ENCODE assay signal across 8 mouse cellular contexts in genomic region chrX:56609623-56610317, GRCm38 (mm10). TPM values are rescaled to one million over a fixed set of nuclear protein-coding genes. Genes with fewer than 3 reads are reported as not detected.
DNase-seq lines count a peak whose midpoint lies in the region; ATAC-seq and TF ChIP-seq lines count a peak whose summit lies in the region.

Gene Slc9a6, plus strand, starts transcription at chrX:56609757.

- no peak within 1 kb of the TSS for H3K27ac ChIP-seq in ES-Bruce4 (ENCODE audit: insufficient read depth, low read length)
- H3K27ac ChIP-seq in forebrain, embryonic 11.5 days (ENCODE audit: low read depth, low read length): no peak within 1 kb of the TSS
- peak within 1 kb of the TSS; percentile 59 for H3K27ac ChIP-seq in heart, embryonic 15.5 days
- peak within 1 kb of the TSS; percentile 64 for H3K27ac ChIP-seq in liver, postnatal 0 days (ENCODE audit: low read depth)
- H3K27ac ChIP-seq in neural tube, embryonic 14.5 days (ENCODE audit: low read depth, low read length): peak within 1 kb of the TSS; percentile 71
- H3K27ac ChIP-seq in testis, adult 2 months (ENCODE audit: control insufficient read depth, insufficient read depth, low read depth, low read length): peak within 1 kb of the TSS; percentile 26; the same call in 1 of the 2 replicates

- peak within 1 kb of the TSS; percentile 54 for H3K4me2 ChIP-seq in forebrain, embryonic 11.5 days (ENCODE audit: low read depth, low read length, severe bottlenecking)
- peak within 1 kb of the TSS; percentile 72 for H3K4me2 ChIP-seq in heart, embryonic 15.5 days
- H3K4me2 ChIP-seq in liver, postnatal 0 days (ENCODE audit: low read depth, low read length): peak within 1 kb of the TSS; percentile 82
- H3K4me2 ChIP-seq in neural tube, embryonic 14.5 days (ENCODE audit: low read depth, low read length): peak within 1 kb of the TSS; percentile 46

- no peaks in the 10 kb centered on the region for H3K27me3 ChIP-seq in ES-Bruce4 (ENCODE audit: control insufficient read depth, insufficient read depth, low read length, poor library complexity, severe bottlenecking)
- no peaks in the 10 kb centered on the region for H3K27me3 ChIP-seq in forebrain, embryonic 11.5 days (ENCODE audit: control insufficient read depth, insufficient read depth, low read length)
- no peaks in the 10 kb centered on the region for H3K27me3 ChIP-seq in heart, embryonic 15.5 days
- no peaks in the 10 kb centered on the region for H3K27me3 ChIP-seq in liver, postnatal 0 days (ENCODE audit: insufficient read depth, low read length)
- no peaks in the 10 kb centered on the region for H3K27me3 ChIP-seq in neural tube, embryonic 14.5 days (ENCODE audit: control insufficient read depth, insufficient read depth, low read length)
- no peaks in the 10 kb centered on the region for H3K27me3 ChIP-seq in testis, adult 2 months (ENCODE audit: control insufficient read depth, insufficient read depth, low read length)

- peak within 1 kb of the TSS; percentile 82 for H3K4me3 ChIP-seq in ES-Bruce4 (ENCODE audit: low read depth, low read length)
- H3K4me3 ChIP-seq in forebrain, embryonic 11.5 days (ENCODE audit: low read depth, low read length): peak within 1 kb of the TSS; percentile 52
- H3K4me3 ChIP-seq in heart, embryonic 15.5 days: peak within 1 kb of the TSS; percentile 72
- peak within 1 kb of the TSS; percentile 73 for H3K4me3 ChIP-seq in liver, postnatal 0 days (ENCODE audit: low read depth, low read length)
- peak within 1 kb of the TSS; percentile 52 for H3K4me3 ChIP-seq in neural tube, embryonic 14.5 days (ENCODE audit: low read depth, low read length)
- H3K4me3 ChIP-seq in testis, adult 2 months (ENCODE audit: control insufficient read depth, low read depth, low read length): peak within 1 kb of the TSS; percentile 89

- DNase-seq in c-Kit-positive CD71-negative TER-119-negative erythroid progenitor cells, embryonic 14.5 days (ENCODE audit: low read depth): peak; percentile 54
- peak; percentile 88 for DNase-seq in forebrain, embryonic 11.5 days (ENCODE audit: low spot score)
- DNase-seq in kidney, postnatal 25 days: peak; percentile 77 to 89
- peak; percentile 81 for DNase-seq in liver, postnatal 0 days

- TF ChIP-seq EP300 in ES-Bruce4 (IDR thresholded peaks at IDR 0.05; ENCODE audit: insufficient read depth, low read depth, low read length): no peak
- TF ChIP-seq EP300 in liver, postnatal 0 days (IDR thresholded peaks at IDR 0.05; ENCODE audit: low read depth): no peak

- H3K9ac ChIP-seq in ES-Bruce4 (ENCODE audit: low read depth, poor library complexity, severe bottlenecking): peak within 1 kb of the TSS; percentile 48
- H3K9ac ChIP-seq in forebrain, embryonic 11.5 days (ENCODE audit: low read length): peak within 1 kb of the TSS; percentile 67
- peak within 1 kb of the TSS; percentile 69 for H3K9ac ChIP-seq in heart, embryonic 15.5 days
- peak within 1 kb of the TSS; percentile 72 for H3K9ac ChIP-seq in liver, postnatal 0 days (replicated peaks)
- peak within 1 kb of the TSS; percentile 65 for H3K9ac ChIP-seq in neural tube, embryonic 14.5 days (replicated peaks; ENCODE audit: low read depth, low read length)

- H3K4me1 ChIP-seq in ES-Bruce4 (ENCODE audit: control insufficient read depth, insufficient read depth, low read length): no peaks in the 10 kb centered on the region
- H3K4me1 ChIP-seq in forebrain, embryonic 11.5 days (replicated peaks; ENCODE audit: control insufficient read depth, insufficient read depth, low read length): 0 out of 2 replicates have a peak, but pooled peaks cover 2% of the 10 kb centered on the region
- peaks cover 2% of the 10 kb centered on the region; the same call in 1 of the 2 replicates for H3K4me1 ChIP-seq in heart, embryonic 15.5 days (replicated peaks)
- H3K4me1 ChIP-seq in liver, postnatal 0 days (ENCODE audit: insufficient read depth): peaks cover 4% of the 10 kb centered on the region; the same call in 1 of the 2 replicates
- no peaks in the 10 kb centered on the region for H3K4me1 ChIP-seq in neural tube, embryonic 14.5 days (ENCODE audit: control insufficient read depth, insufficient read depth, low read length)
- H3K4me1 ChIP-seq in testis, adult 2 months (ENCODE audit: control insufficient read depth, insufficient read depth, low read length): no peaks in the 10 kb centered on the region

- TF ChIP-seq CTCF in ES-Bruce4 (IDR thresholded peaks at IDR 0.05; ENCODE audit: low read depth, low read length): no peak
- no peak for TF ChIP-seq CTCF in liver, postnatal 0 days (IDR thresholded peaks at IDR 0.05; ENCODE audit: low read depth)
- TF ChIP-seq CTCF in testis, adult 2 months (IDR thresholded peaks at IDR 0.05; ENCODE audit: control insufficient read depth, insufficient read depth, insufficient replicate concordance, low read depth, low read length): no peak

- TF ChIP-seq POLR2A in ES-Bruce4 (IDR thresholded peaks at IDR 0.05; ENCODE audit: insufficient read depth, low read length): no peak
- TF ChIP-seq POLR2A in testis, adult 2 months (IDR thresholded peaks at IDR 0.05; ENCODE audit: control insufficient read depth, low read depth, low read length): no peak

- H3K36me3 ChIP-seq in ES-Bruce4 (ENCODE audit: control insufficient read depth, insufficient read depth, low read length, poor library complexity, severe bottlenecking): no peaks in the 10 kb centered on the region
- H3K36me3 ChIP-seq in forebrain, embryonic 11.5 days (ENCODE audit: control insufficient read depth, insufficient read depth, low read length): no peaks in the 10 kb centered on the region
- no peaks in the 10 kb centered on the region for H3K36me3 ChIP-seq in heart, embryonic 15.5 days
- H3K36me3 ChIP-seq in liver, postnatal 0 days (replicated peaks; ENCODE audit: insufficient read depth, low read length): no peaks in the 10 kb centered on the region
- H3K36me3 ChIP-seq in neural tube, embryonic 14.5 days (ENCODE audit: control insufficient read depth, insufficient read depth, low read length): no peaks in the 10 kb centered on the region
- no peaks in the 10 kb centered on the region for H3K36me3 ChIP-seq in testis, adult 2 months (ENCODE audit: control insufficient read depth, insufficient read depth, low read length)

- no peaks in the 10 kb centered on the region for H3K9me3 ChIP-seq in ES-Bruce4 (replicated peaks; ENCODE audit: control insufficient read depth, insufficient read depth, low read length, poor library complexity, severe bottlenecking)
- no peaks in the 10 kb centered on the region for H3K9me3 ChIP-seq in forebrain, embryonic 11.5 days (ENCODE audit: control insufficient read depth, low read length)
- no peaks in the 10 kb centered on the region for H3K9me3 ChIP-seq in heart, embryonic 15.5 days (replicated peaks)
- no peaks in the 10 kb centered on the region for H3K9me3 ChIP-seq in liver, postnatal 0 days (ENCODE audit: low read length)
- no peaks in the 10 kb centered on the region for H3K9me3 ChIP-seq in neural tube, embryonic 14.5 days (ENCODE audit: control insufficient read depth, low read length)

- WGBS in forebrain, embryonic 11.5 days: 17% methylated on average over 35 of the region's 50 CpGs
- 13% methylated on average over 37 of the region's 50 CpGs for WGBS in heart, embryonic 15.5 days
- WGBS in liver, postnatal 0 days (ENCODE audit: insufficient replicate concordance): 16% methylated on average over 31 of the region's 50 CpGs
- WGBS in neural tube, embryonic 14.5 days: 13% methylated on average over 27 of the region's 50 CpGs

- peak; percentile 98 for ATAC-seq in forebrain, embryonic 11.5 days (replicated peaks; ENCODE audit: low FRiP score)
- ATAC-seq in heart, embryonic 15.5 days (replicated peaks; ENCODE audit: insufficient number of reproducible peaks, insufficient read depth, low FRiP score, low read depth): peak; percentile 98
- peak; percentile 96 for ATAC-seq in liver, postnatal 0 days
- peak; percentile 97 for ATAC-seq in neural tube, embryonic 14.5 days (ENCODE audit: low read depth)

RNA-seq across cellular contexts. Expression of gene Slc9a6, which starts in this region (rescaled TPM):
- polyA plus RNA-seq in ES-Bruce4 (2011; ENCODE audit: insufficient read depth, insufficient read length, low read depth, missing spikeins): 9.9 and 10.0 TPM in 2 replicates
- polyA plus RNA-seq in forebrain, embryonic 11.5 days (2014; fragmentation: Nextera tagmentation; extraction: Ambion mirVana): 12.1 and 14.6 TPM in 2 replicates
- 7.2 and 8.5 TPM in 2 replicates for polyA plus RNA-seq in heart, embryonic 15.5 days (2015; fragmentation: Nextera tagmentation; extraction: Ambion mirVana)
- polyA plus RNA-seq in liver, postnatal 0 days (2015; fragmentation: Nextera tagmentation; extraction: Ambion mirVana): 3.7 and 4.0 TPM in 2 replicates
- polyA plus RNA-seq in neural tube, embryonic 14.5 days (2014; fragmentation: Nextera tagmentation; extraction: Ambion mirVana): 42.3 and 55.0 TPM in 2 replicates
- polyA plus RNA-seq in testis, adult 2 months (2012; rRNA removed): 4.2 and 5.4 TPM in 2 replicates

Comparison
In these comparisons a context has a peak if more than half of its experiments do, and no peak if none do; other contexts are left out.
1. H3K27ac ChIP-seq: peak in heart, embryonic 15.5 days (single experiment), liver, postnatal 0 days (single experiment), neural tube, embryonic 14.5 days (single experiment) and testis, adult 2 months (single experiment); none in ES-Bruce4 (single experiment) and forebrain, embryonic 11.5 days (single experiment).
2. Peak in every context shown above with its lines, with median percentiles within 50 percentile points of each other: H3K4me3 ChIP-seq, H3K9ac ChIP-seq, DNase-seq, ATAC-seq and H3K4me2 ChIP-seq.